Mouse (Mus musculus): ENCODE measurements around the gene P4ha3. TPM values are rescaled to one million over a fixed set of nuclear protein-coding genes. Genes with fewer than 3 reads are reported as not detected.

Gene P4ha3
- polyA plus RNA-seq, 1 experiment, result 9.3 TPM

DNA sequence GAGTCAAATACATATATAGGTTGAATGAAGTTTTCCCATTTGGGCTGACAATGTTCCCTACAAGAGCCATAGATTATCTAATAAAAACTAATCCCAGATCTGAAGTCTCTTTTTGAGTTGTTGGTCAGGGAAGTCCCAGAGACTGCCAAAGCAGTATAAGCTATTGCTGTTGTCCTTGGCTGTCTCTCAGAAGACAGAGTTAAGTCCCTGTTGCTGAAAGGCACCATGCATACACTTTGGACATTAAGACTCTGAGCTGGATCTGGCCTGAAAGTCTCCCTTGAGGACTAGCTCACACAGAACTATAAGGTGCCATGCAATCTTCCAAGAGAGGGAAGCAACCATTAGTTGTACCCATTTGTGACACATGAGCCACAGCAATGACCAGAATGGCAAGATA lies 72.5 kb downstream of the P4ha3 start:
- Histone ChIP-seq H3K36me3 (ENCODE audit: control insufficient read depth, insufficient read depth, low read length) (0 out of 2 replicates have a peak, but pooled peaks cover 7% of the 10 kb centered on the region), H3K4me3 (ENCODE audit: control insufficient read depth, insufficient read depth, low read length) (no peak overlapping the region), H3K4me1 (replicated peaks; ENCODE audit: control insufficient read depth, insufficient read depth, low read length) (no peaks in the 10 kb centered on the region), H3K27me3 (ENCODE audit: control insufficient read depth, insufficient read depth, low read length) (no peaks in the 10 kb centered on the region), H3K27ac (ENCODE audit: control insufficient read depth, insufficient read depth, low read length) (no peak overlapping the region)
- no peak for DNase-seq
- no peak for TF ChIP-seq CTCF (IDR thresholded peaks at IDR 0.05; ENCODE audit: borderline replicate concordance, control insufficient read depth, extremely low read depth, insufficient read depth, low read length, poor library complexity)
- TF ChIP-seq POLR2A (IDR thresholded peaks at IDR 0.05; ENCODE audit: control insufficient read depth, extremely low read depth, insufficient read depth, low read length, poor library complexity), result no peak

DNA sequence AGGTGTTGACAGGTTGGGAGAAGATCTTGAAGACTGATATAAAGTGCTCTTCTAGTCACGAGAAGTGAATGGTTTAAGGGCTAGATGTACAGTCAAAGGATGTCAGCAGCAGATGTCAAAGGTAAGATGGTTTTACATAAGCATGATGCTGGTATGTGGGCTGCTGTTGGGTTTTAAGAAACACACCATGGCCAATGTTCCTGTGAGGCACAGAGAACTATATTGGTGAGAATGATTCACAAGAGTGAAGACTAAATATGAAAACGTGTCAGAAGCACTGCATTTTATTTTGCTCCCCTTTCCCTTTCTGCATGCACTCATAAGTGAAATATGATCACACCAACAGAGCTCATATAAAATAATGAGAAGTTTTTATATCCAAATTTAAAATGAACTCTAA lies 77.8 kb downstream of the P4ha3 start:
- TF ChIP-seq POLR2A (IDR thresholded peaks at IDR 0.05; ENCODE audit: control insufficient read depth, extremely low read depth, insufficient read depth, low read length, poor library complexity) (no peak), CTCF (IDR thresholded peaks at IDR 0.05; ENCODE audit: borderline replicate concordance, control insufficient read depth, extremely low read depth, insufficient read depth, low read length, poor library complexity) (no peak)
- 79% methylated on average over 2 of the region's 2 CpGs for WGBS
- Histone ChIP-seq H3K27me3 (ENCODE audit: control insufficient read depth, insufficient read depth, low read length) (no peaks in the 10 kb centered on the region), H3K4me1 (replicated peaks; ENCODE audit: control insufficient read depth, insufficient read depth, low read length) (peaks cover 2% of the 10 kb centered on the region; the same call in 1 of the 2 replicates), H3K4me3 (ENCODE audit: control insufficient read depth, insufficient read depth, low read length) (no peak overlapping the region), H3K36me3 (ENCODE audit: control insufficient read depth, insufficient read depth, low read length) (no peaks in the 10 kb centered on the region), H3K27ac (ENCODE audit: control insufficient read depth, insufficient read depth, low read length) (no peak overlapping the region)
- no peak for DNase-seq

DNA sequence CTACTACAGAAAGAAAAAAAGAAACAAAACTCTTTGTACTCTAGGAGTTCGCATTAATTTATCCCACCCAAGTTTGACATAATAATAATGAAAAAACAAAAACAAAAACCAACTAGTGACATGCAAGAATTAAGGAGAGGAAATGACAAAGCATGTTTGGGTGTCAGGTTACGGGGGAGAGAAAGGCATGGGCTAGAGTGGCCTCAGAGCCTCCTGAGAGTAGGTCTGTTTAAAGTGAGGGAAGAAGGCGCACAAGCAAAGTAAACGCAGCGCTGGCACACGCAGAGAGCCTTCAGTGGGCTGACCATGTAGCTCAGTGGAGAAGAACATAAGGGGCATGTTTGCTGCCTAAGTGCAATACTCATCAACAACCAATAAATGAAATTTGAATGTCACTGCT lies 79.6 kb downstream of the P4ha3 start:
- no peak overlapping the region; the same call in 1 of the 2 replicates for H3K27ac ChIP-seq (ENCODE audit: control insufficient read depth, insufficient read depth, low read length)
- DNase-seq, result no peak
- WGBS, result 59% methylated on average over 6 of the region's 6 CpGs
- no peaks in the 10 kb centered on the region for H3K36me3 ChIP-seq (ENCODE audit: control insufficient read depth, insufficient read depth, low read length)
- peaks cover 2% of the 10 kb centered on the region; the same call in 1 of the 2 replicates for H3K4me1 ChIP-seq (replicated peaks; ENCODE audit: control insufficient read depth, insufficient read depth, low read length)
- no peak for TF ChIP-seq CTCF (IDR thresholded peaks at IDR 0.05; ENCODE audit: borderline replicate concordance, control insufficient read depth, extremely low read depth, insufficient read depth, low read length, poor library complexity)
- TF ChIP-seq POLR2A (IDR thresholded peaks at IDR 0.05; ENCODE audit: control insufficient read depth, extremely low read depth, insufficient read depth, low read length, poor library complexity), result no peak
- no peak overlapping the region for H3K4me3 ChIP-seq (ENCODE audit: control insufficient read depth, insufficient read depth, low read length)
- H3K27me3 ChIP-seq (ENCODE audit: control insufficient read depth, insufficient read depth, low read length), result no peaks in the 10 kb centered on the region

Other genes with a start within 250 kb of the P4ha3 start
- gene Pold3, start 164.0 kb upstream of the P4ha3 start, polyA plus RNA-seq (2012; rRNA removed), result 21.4 and 22.7 TPM in 2 replicates
- 4.3 and 4.7 TPM in 2 replicates for gene Lipt2, start 126.2 kb upstream of the P4ha3 start, polyA plus RNA-seq (2012; rRNA removed)
- 0.97 and 1.7 TPM in 2 replicates for gene Kcne3, start 109.0 kb upstream of the P4ha3 start, polyA plus RNA-seq (2012; rRNA removed)
- gene Pgm2l1, start 58.1 kb upstream of the P4ha3 start, polyA plus RNA-seq (2012; rRNA removed), result 15.8 and 19.3 TPM in 2 replicates
- 52.2 and 59.4 TPM in 2 replicates for gene C2cd3, start 86.7 kb downstream of the P4ha3 start, polyA plus RNA-seq (2012; rRNA removed)
- gene Ppme1, start 86.8 kb downstream of the P4ha3 start, polyA plus RNA-seq (2012; rRNA removed), result 152 and 153 TPM in 2 replicates
- 6.0 and 7.0 TPM in 2 replicates for gene Ucp3, start 187.5 kb downstream of the P4ha3 start, polyA plus RNA-seq (2012; rRNA removed)
- gene Ucp2, start 207.8 kb downstream of the P4ha3 start, polyA plus RNA-seq (2012; rRNA removed), result 1,120 and 1,396 TPM in 2 replicates
- 2.2 and 3.0 TPM in 2 replicates for gene Dnajb13, start 229.4 kb downstream of the P4ha3 start, polyA plus RNA-seq (2012; rRNA removed)